In genomic region chr2:75621873-75622654, GRCm38 (mm10) we compare ENCODE assay signal across 15 mouse cellular contexts. TPM values are rescaled to one million over a fixed set of nuclear protein-coding genes. Genes with fewer than 3 reads are reported as not detected.
DNase-seq lines count a peak whose midpoint lies in the region; ATAC-seq and TF ChIP-seq lines count a peak whose summit lies in the region.
"Had no signal": no experiment of that assay in that cellular context is flagged by ENCODE, and none has a peak within 500 bp of the region (broad histone marks: within the 10 kb centered on the region; RNA-seq: fewer than 3 reads in every experiment).

No protein-coding gene starts in this region.

- peak; percentile 4 for DNase-seq in lung, postnatal 0 days (ENCODE audit: low spot score)
- DNase-seq in lung, adult 18-20 months = no peak
- peak; percentile 86 for DNase-seq in MN1 (ENCODE audit: low spot score)
- DNase-seq in stomach, postnatal 0 days (ENCODE audit: low spot score) = peak; percentile 33
- no peak for DNase-seq in cerebellum, postnatal 25 days
- DNase-seq: adrenal gland, adult 2 months; cerebellum, postnatal 36 days; thymus, postnatal 4 days had no signal

- peak; percentile 23; the same call in 1 of the 2 replicates for TF ChIP-seq CTCF in lung, postnatal 0 days (IDR thresholded peaks at IDR 0.05)
- TF ChIP-seq CTCF in stomach, postnatal 0 days (IDR thresholded peaks at IDR 0.05; ENCODE audit: low read depth) = peak; percentile 38

- peak overlapping the region; percentile 29; the same call in 1 of the 2 replicates for H3K27ac ChIP-seq in heart, embryonic 13.5 days (replicated peaks)
- H3K27ac ChIP-seq in heart, embryonic 12.5 days (ENCODE audit: poor library complexity, severe bottlenecking) = no peak overlapping the region
- H3K27ac ChIP-seq in lung, postnatal 0 days (ENCODE audit: low read length) = no peak overlapping the region
- peak overlapping the region; percentile 65 for H3K27ac ChIP-seq in stomach, postnatal 0 days (replicated peaks)
- H3K27ac ChIP-seq: embryonic facial prominence, embryonic 15.5 days; forebrain, embryonic 13.5 days; hindbrain, embryonic 15.5 days; limb, embryonic 10.5 days had no signal

- ATAC-seq in heart, embryonic 13.5 days (ENCODE audit: extremely low read depth, insufficient number of reproducible peaks, low FRiP score, low TSS enrichment) = no peak
- no peak for ATAC-seq in heart, embryonic 12.5 days (ENCODE audit: insufficient number of reproducible peaks, low FRiP score)
- ATAC-seq in lung, postnatal 0 days = no peak
- peak; percentile 66; the same call in 1 of the 2 replicates for ATAC-seq in stomach, postnatal 0 days (ENCODE audit: low FRiP score, low TSS enrichment)
- ATAC-seq: forebrain, embryonic 13.5 days had no signal

- H3K4me2 ChIP-seq in heart, embryonic 13.5 days = no peak overlapping the region
- no peak overlapping the region for H3K4me2 ChIP-seq in heart, embryonic 12.5 days
- no peak overlapping the region for H3K4me2 ChIP-seq in lung, postnatal 0 days (replicated peaks; ENCODE audit: low read depth, low read length)
- no peak overlapping the region for H3K4me2 ChIP-seq in stomach, postnatal 0 days (replicated peaks; ENCODE audit: low read depth)
- H3K4me2 ChIP-seq: embryonic facial prominence, embryonic 15.5 days; forebrain, embryonic 13.5 days; hindbrain, embryonic 15.5 days had no signal

- H3K36me3 ChIP-seq in heart, embryonic 13.5 days = no peaks in the 10 kb centered on the region
- no peaks in the 10 kb centered on the region for H3K36me3 ChIP-seq in heart, embryonic 12.5 days
- no peaks in the 10 kb centered on the region for H3K36me3 ChIP-seq in lung, postnatal 0 days (ENCODE audit: insufficient read depth, low read length)
- H3K36me3 ChIP-seq in stomach, postnatal 0 days (ENCODE audit: control insufficient read depth, insufficient read depth, low read length) = no peaks in the 10 kb centered on the region
- H3K36me3 ChIP-seq: embryonic facial prominence, embryonic 15.5 days; G1E; hindbrain, embryonic 15.5 days; limb, embryonic 10.5 days had no signal

- WGBS in heart, embryonic 13.5 days = 66% methylated on average over 14 of the region's 14 CpGs
- WGBS in heart, embryonic 12.5 days = 67% methylated on average over 14 of the region's 14 CpGs
- 67% methylated on average over 14 of the region's 14 CpGs for WGBS in lung, postnatal 0 days
- WGBS in stomach, postnatal 0 days = 52% methylated on average over 14 of the region's 14 CpGs

- no peaks in the 10 kb centered on the region for H3K27me3 ChIP-seq in heart, embryonic 13.5 days (replicated peaks)
- no peaks in the 10 kb centered on the region for H3K27me3 ChIP-seq in heart, embryonic 12.5 days (replicated peaks)
- H3K27me3 ChIP-seq in lung, postnatal 0 days (replicated peaks; ENCODE audit: insufficient read depth, low read length) = no peaks in the 10 kb centered on the region
- no peaks in the 10 kb centered on the region for H3K27me3 ChIP-seq in stomach, postnatal 0 days (ENCODE audit: control insufficient read depth, insufficient read depth, low read length)
- H3K27me3 ChIP-seq: embryonic facial prominence, embryonic 15.5 days; forebrain, embryonic 13.5 days; hindbrain, embryonic 15.5 days had no signal

- H3K4me1 ChIP-seq in heart, embryonic 13.5 days = peaks cover 8% of the 10 kb centered on the region; the same call in 1 of the 2 replicates
- no peaks in the 10 kb centered on the region for H3K4me1 ChIP-seq in heart, embryonic 12.5 days (replicated peaks)
- no peaks in the 10 kb centered on the region for H3K4me1 ChIP-seq in lung, postnatal 0 days (ENCODE audit: insufficient read depth, low read depth, low read length)
- H3K4me1 ChIP-seq in stomach, postnatal 0 days (replicated peaks; ENCODE audit: control insufficient read depth, insufficient read depth) = no peaks in the 10 kb centered on the region; the same call in 1 of the 2 replicates
- H3K4me1 ChIP-seq: forebrain, embryonic 13.5 days; hindbrain, embryonic 15.5 days had no signal

- TF ChIP-seq EP300 in lung, postnatal 0 days (IDR thresholded peaks at IDR 0.05) = no peak
- no peak for TF ChIP-seq EP300 in stomach, postnatal 0 days (optimal IDR thresholded peaks at IDR 0.05)

- H3K9ac ChIP-seq in heart, embryonic 13.5 days = no peak overlapping the region
- no peak overlapping the region for H3K9ac ChIP-seq in heart, embryonic 12.5 days
- H3K9ac ChIP-seq in lung, postnatal 0 days (replicated peaks; ENCODE audit: low read depth) = no peak overlapping the region
- no peak overlapping the region for H3K9ac ChIP-seq in stomach, postnatal 0 days (ENCODE audit: low read length)
- H3K9ac ChIP-seq: embryonic facial prominence, embryonic 15.5 days; forebrain, embryonic 13.5 days; hindbrain, embryonic 15.5 days had no signal

- no peak overlapping the region for H3K4me3 ChIP-seq in heart, embryonic 13.5 days
- H3K4me3 ChIP-seq in heart, embryonic 12.5 days = no peak overlapping the region
- no peak overlapping the region for H3K4me3 ChIP-seq in lung, postnatal 0 days (ENCODE audit: low read depth, low read length)
- H3K4me3 ChIP-seq in stomach, postnatal 0 days (ENCODE audit: low read depth, low read length) = no peak overlapping the region
- H3K4me3 ChIP-seq: embryonic facial prominence, embryonic 15.5 days; forebrain, embryonic 13.5 days; hindbrain, embryonic 15.5 days; limb, embryonic 10.5 days had no signal

- H3K9me3 ChIP-seq in heart, embryonic 13.5 days = no peaks in the 10 kb centered on the region
- H3K9me3 ChIP-seq in heart, embryonic 12.5 days (replicated peaks) = no peaks in the 10 kb centered on the region
- H3K9me3 ChIP-seq in lung, postnatal 0 days (ENCODE audit: low read length) = no peaks in the 10 kb centered on the region
- no peaks in the 10 kb centered on the region for H3K9me3 ChIP-seq in stomach, postnatal 0 days (ENCODE audit: control insufficient read depth, low read length)
- H3K9me3 ChIP-seq: embryonic facial prominence, embryonic 15.5 days; forebrain, embryonic 13.5 days; G1E; hindbrain, embryonic 15.5 days; limb, embryonic 10.5 days had no signal

RNA-seq across cellular contexts. Expression of gene Hnrnpa3, which starts 37.0 kb away (rescaled TPM):
- polyA plus RNA-seq in heart, embryonic 13.5 days (2015; fragmentation: Nextera tagmentation; extraction: Ambion mirVana) = 188 and 192 TPM in 2 replicates
- polyA plus RNA-seq in heart, embryonic 12.5 days (2016; fragmentation: Nextera tagmentation; extraction: Ambion mirVana) = 221 and 233 TPM in 2 replicates
- polyA plus RNA-seq in lung, postnatal 0 days (2015; fragmentation: Nextera tagmentation; extraction: Ambion mirVana) = 114 and 129 TPM in 2 replicates
- polyA plus RNA-seq in stomach, postnatal 0 days (2015; fragmentation: Nextera tagmentation; extraction: Ambion mirVana) = 116 and 127 TPM in 2 replicates

Comparison
In these comparisons a context has a peak if more than half of its experiments do, and no peak if none do; other contexts are left out.
1. H3K27ac ChIP-seq: peak in heart, embryonic 13.5 days (single experiment) and stomach, postnatal 0 days (single experiment); none in heart, embryonic 12.5 days (single experiment) and lung, postnatal 0 days (single experiment).
2. DNase-seq: peak in lung, postnatal 0 days (single experiment), MN1 (single experiment) and stomach, postnatal 0 days (single experiment); none in lung, adult 18-20 months (0 of 2) and cerebellum, postnatal 25 days (0 of 2).